Mouse (Mus musculus): Measurements from ENCODE around the gene Hif3a.

Gene Hif3a

DNA sequence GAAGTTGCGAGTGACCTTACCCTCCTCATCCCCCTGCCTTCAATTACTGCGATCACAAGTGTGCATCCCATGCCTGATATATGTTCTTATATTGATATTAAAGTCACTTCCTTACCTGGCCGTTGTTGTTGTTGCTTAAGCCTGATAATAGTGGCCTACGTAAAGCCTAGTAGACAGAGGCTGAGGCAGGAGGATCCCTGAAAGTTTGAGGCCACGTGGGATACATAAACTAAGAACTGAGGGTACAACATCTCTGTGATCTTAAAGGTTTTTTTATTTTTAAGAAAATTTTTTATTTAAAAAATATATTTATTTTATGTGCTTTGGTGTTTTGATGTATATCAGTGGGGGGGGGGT lies 69.8 kb downstream of the Hif3a start, which contains the start of gene Ccdc8:
Ccdc8 (plus strand) TSS at position 258 of the 357 bp plus-strand sequence.
- no peak for DNase-seq (ENCODE audit: low spot score in 2 of 2)

DNA sequence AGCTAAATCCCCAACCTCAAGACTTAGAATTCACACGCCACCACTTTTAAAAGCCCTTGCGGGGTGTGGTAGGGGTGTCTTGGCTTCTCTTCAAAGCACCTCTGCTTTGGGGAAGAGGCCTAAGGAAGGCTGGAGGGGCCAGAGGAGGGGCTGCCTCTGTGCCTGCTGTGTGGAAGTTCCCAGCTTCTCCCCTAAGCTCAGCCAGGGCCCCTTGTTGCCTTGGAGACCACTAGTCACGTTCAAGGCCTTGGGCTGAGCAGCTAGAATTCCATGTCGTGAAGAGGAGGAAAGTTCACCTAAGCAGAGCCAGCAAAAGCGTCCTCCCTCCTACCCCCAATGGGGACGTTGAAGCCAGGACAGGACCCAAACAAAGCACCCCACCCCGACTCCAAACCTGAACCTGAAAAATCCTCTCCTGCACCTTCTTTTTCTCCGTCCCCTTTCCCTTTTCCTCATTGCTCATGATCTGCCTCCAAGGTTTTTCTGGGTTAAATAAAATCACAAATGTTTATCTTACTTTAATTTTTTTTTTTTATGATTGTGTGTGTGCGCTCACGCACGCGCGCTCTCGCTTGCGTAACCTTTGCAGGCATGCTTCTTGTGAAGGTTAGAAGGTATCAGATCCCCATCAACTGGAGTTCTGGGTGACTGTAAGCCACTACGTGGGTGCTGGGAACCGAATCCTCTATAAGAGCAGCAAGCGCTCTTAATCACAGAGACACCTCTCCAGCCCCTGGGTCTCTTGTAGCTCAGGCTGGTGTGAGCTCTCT lies 70.4 kb downstream of the Hif3a start:
- DNase-seq (ENCODE audit: low spot score in 2 of 2) = no peak

DNA sequence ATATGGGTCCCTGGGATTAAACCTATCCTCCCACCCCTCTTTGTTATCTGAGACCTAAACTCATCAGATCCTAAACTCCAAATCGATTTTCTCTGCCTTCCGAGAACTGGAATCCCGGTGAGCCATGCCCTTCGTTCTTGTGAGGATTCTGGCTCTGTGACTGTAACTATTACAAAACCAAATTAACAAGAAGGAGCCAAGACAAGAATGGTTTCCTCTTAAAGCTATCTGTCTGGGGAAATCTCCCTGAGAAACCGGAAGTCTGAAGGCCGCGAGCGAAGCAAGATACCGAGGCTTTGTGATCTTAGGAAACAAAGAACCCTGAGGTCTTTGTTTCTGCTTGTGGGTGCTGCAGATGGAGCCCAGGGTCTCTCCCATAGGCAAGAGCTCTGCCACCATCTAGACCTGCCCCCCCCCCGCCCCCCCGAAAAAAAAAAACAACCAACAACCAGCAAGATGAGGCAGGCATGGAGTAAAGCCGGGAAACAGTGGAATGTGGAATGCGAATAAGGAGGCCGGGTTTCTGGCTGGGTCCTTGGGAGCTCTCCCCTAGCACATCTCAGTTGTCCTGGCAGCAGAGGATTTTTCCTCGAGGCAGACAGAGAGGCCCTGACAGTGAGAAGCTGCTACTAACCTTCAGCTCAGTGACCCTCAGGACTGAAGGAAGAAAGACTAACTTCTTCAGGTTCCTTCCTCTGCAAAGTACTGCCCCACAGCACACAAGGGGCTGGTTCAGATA lies 72.1 kb downstream of the Hif3a start:
- peak in 1 of 2 experiments; percentile 33 for DNase-seq (ENCODE audit: low spot score in 2 of 2)

DNA sequence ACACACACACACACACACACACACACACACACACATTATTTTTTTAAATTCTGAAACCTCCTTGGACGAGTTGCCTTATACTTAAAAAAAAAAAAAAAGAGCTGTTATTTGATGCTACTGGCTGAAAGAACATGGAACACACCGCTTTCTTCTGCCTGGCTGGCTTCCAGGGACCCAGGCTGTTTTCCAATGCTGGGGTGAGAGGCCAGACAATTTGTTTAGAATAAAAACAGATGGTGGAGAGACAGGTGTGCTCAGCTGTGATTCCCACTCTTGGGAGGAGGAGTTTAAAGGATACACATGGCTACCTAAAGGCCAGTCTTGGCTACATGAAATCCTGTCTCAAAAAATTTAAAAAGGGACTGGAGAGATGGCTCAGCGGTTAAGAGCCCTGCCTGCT lies 73.8 kb downstream of the Hif3a start:
- DNase-seq (ENCODE audit: low spot score in 2 of 2) = no peak

DNA sequence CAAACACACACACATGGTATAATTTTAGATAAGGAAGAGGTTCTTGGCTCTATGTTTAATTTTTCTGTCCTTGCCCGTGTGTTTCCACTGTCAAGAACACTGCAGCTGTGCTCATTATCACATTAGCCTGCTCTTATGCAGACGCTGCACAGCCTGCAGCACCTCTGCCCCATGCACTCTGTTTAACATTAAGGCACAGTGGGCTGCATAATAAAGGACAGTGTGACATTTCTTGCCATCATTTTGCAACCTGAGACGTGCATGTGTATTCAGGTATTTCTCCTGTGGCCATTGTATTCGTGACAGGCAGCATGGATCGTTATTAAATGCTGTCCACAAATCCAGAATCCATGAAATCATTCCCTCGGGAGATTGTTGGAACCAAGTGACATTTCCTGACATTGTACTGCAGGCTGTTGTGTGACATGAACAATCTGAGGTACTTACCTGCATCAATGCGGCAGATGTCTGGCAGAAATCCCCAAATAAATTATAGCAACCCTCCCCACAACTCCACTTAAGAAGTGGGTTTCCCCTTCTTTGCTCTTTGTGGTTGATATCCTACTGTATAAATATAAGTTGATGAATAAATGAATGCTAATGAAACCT lies 74.6 kb downstream of the Hif3a start:
- no peak for DNase-seq (ENCODE audit: low spot score in 2 of 2)

DNA sequence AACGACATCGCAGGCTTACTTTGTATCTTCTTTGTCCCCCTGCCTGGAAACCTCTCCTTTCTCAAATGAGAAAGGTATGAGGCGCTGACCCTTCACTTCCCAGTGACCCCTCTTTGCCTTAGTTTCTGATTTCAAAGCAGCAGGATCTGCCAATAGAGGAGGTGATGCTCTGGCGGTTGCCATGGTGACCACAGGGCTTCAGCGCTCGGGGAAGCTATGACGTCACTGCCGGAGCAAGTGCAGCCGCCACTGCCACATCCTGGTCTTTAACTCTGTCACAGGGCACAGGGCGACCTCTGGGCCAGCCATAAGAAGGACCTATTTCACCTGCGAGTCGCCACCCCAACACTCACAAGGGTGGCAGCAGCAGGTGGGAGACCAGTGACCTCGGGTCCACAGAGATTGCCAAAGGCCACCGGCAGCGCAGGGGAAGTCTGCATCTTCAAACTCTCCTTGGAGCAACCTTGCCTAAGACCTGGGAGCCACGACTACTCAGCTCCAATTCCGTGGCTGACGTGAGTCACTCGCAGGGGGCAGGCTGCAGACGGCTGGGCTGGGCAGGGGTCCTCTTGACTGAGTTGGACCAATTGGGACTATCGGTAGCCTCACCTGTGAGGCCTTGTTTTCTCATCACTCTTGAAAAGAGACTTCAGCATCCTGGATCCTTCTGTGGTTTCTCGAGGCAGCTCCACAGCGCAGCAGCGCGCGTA lies 79.2 kb downstream of the Hif3a start, which contains the start of gene Gm42372:
Gm42372 (plus strand) TSS at position 228 of the 710 bp plus-strand sequence.
- peak; percentile 85 to 87 for DNase-seq (ENCODE audit: low spot score in 2 of 2)

All from thymus, postnatal 10 days (tissue).